Mouse (Mus musculus) testis, postnatal 14 days (tissue): ENCODE data around the gene Palm.

Source experiments
- DNase-seq: peaks from one replicate; pipeline ENCODE4 v3.0.0; 2021; ENCODE audit warnings: low spot score

Palm gene

GRCm38 (mm10) chr10:79855558-79856184 is 62.3 kb downstream of the Palm start:
- no peak for DNase-seq

DNA sequence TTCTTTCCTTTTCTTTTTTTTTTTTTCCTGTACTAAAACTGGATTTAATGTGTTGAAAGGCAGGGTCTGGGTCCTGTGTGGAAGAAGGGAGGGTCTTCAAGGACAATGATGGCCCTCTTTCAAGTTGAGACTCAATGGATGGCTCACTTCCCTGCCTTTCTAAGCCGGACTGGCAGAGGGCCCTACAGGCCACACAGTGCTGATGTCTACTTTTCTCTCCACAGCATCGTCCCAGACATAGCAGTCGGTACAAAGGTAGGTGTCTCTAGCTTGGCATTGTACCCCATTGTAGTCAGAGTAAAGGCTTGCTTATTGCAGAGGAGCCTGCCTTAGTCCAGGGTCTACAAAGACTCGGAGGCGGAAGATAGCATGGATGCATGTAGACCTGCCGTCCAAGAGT is 62.9 kb downstream of the Palm start:
- no peak for DNase-seq

DNA sequence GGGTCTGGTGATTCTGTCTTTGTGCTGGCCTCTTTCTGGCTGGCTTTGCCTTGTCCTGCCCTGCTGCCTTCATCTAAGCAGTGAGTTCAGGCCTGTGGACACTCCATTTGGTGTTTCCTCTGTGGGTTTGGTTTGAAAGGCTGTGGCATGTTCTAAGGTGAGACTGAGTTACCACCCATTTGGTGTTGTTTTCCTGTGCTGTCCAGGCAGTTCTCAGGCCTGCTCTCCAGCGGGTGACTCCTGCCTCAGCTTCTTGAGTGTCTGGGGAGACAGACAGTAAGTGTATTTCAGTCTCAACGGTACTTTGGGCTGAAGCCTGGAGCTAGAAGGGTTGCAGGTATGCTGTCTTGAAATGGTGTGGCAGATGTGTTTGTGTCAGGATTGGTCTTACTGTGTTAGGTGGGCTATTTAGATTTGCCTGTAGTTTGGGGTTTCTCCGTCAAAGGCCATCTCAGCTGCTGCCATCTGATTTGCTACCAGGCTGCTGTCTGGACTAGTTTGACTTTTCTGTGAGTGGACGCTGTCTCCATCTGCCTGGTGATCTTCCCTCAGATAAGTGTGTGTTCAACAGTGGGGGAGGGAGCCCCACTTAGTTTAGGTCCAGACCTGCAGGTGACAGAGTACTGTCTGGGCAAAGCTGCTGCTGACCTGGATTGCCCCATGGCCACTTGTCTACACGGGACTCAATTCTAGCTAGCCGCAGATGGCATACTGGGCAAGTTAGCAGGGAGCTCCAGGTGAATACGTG is 63.5 kb downstream of the Palm start:
- DNase-seq = no peak

DNA sequence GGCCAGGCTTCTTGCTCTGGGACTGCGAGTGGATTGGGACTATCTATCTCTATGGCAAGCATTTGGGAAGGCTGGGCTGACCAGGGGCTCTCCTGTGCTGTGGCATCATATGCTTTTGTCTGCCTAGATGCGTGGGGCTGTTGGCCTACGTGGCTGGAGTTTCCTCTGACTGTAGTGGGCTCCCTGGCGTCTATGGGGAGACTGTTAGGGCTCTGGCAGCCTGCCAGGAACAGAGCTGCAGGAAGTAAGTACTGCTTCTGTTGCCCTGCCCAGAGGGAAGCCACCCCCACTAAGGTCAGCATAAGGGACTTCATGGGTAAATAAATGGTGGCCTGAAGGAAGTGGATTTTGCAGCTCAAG is 64.1 kb downstream of the Palm start:
- no peak for DNase-seq

DNA sequence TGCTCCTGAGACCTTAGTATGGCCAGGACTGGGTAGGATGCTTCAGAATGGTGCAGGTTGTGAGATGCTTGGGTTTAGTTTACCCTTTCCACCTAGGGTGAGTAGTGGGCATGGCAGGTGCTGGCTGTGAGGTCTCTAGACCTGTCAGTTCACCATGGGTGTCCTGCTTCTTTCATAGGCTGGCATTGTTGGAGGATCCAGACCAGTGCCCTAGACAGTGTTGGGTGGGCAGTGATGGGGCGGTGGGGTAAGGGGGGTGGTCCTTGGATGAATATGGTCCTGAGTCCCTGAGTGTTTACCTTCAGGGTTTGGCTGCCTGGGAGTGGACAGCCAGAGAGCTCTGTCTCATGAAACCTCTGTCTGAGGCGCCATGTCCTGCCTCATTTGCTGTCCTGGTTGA is 64.5 kb downstream of the Palm start:
- no peak for DNase-seq

- DNase-seq = no peak
Observed at GRCm38 (mm10) chr10:79858416-79859074, 65.2 kb downstream of the Palm start.

- DNase-seq = no peak
Observed at GRCm38 (mm10) chr10:79859116-79859515, 65.7 kb downstream of the Palm start.

- no peak for DNase-seq
Observed at GRCm38 (mm10) chr10:79860079-79860911, 66.9 kb downstream of the Palm start.

GRCm38 (mm10) chr10:79861230-79862048 is 68.1 kb downstream of the Palm start:
- no peak for DNase-seq

DNA sequence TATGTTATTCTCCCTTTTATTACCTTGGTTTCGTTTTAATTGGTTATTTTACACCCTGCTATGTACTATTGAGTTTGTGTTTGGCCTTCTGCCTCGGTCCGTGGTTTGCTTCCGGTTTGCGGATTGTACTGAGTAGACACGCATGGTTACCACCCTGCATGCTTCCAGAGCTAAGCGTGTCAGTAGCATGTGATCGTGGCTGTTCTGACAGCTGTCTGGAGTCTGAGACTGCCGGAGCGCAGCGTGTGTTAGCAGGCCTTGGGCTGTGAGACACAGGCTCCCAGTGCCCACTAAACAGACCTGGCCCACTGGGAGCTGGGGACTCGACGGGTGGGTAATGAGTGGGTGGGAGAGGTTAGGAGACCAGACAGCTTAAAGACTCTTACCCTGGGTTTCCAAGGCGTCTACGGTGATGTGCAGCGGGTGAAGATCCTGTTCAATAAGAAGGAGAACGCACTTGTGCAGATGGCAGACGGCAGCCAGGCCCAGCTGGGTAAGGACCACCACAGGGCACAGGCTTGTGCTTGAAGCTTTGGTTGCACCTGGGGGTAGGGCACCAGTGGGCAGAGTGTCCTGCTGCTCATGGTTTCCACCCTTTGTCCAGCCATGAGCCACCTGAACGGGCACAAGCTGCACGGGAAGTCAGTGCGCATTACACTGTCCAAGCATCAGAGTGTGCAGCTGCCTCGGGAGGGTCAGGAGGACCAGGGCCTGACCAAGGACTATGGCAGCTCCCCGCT is 68.8 kb downstream of the Palm start:
- DNase-seq = no peak

DNA sequence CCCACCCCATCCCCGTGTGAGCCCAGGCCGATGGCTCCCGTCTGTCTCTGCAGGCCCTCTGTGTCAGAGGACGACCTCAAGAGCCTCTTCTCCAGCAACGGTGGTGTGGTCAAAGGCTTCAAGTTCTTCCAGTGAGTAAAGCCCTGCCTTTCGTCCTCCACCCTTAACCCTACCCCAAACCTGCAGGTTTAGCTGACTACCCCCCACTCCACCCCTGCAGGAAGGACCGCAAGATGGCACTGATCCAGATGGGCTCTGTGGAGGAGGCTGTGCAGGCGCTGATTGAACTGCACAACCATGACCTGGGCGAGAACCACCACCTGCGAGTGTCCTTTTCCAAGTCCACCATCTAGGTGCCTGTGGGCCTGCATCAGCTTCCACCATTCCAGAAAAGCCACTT is 69.6 kb downstream of the Palm start:
- no peak for DNase-seq

GRCm38 (mm10) chr10:79864351-79865188 is 71.2 kb downstream of the Palm start:
- no peak for DNase-seq

DNA sequence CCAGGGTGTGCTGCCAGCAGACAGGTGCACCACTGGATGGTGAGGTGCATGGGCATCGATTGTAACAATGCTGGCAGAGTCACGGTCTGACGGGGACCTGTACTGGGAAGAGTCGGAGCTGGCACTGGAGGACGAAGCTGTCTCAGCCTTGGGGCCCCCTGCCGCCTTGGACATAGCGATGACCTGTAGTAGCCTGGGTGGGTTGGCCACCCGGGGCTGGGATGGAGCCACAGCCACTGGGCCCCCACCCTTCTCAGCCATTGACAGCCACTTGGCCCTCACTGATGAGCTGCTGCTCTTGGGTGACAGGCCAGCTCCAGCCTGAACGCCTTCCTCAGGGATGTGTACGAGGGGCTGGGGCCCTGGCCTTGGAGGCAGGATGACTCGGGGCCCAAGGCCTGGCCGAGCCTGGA is 71.8 kb downstream of the Palm start:
- DNase-seq = no peak

GRCm38 (mm10) chr10:79865801-79866295 is 72.5 kb downstream of the Palm start:
- DNase-seq = no peak

- no peak for DNase-seq
Observed at GRCm38 (mm10) chr10:79866601-79867000, 73.2 kb downstream of the Palm start.
